Mouse (Mus musculus) ovary, adult 18-20 months (tissue): ENCODE measurements around the gene Gm20388.
A peak's percentile ranks its signal among the peaks of the same experiment; 100 is the strongest.
"Not testable (repeated sequence)": the region's sequence is repeated elsewhere in the genome, so short reads cannot be mapped to it uniquely, and the experiment has no call there.

Experiments used
- DNase-seq: peaks from one replicate; pipeline ENCODE4 v3.0.0; 2022; ENCODE audit warnings: low spot score, mixed read lengths

Gene Gm20388

DNA sequence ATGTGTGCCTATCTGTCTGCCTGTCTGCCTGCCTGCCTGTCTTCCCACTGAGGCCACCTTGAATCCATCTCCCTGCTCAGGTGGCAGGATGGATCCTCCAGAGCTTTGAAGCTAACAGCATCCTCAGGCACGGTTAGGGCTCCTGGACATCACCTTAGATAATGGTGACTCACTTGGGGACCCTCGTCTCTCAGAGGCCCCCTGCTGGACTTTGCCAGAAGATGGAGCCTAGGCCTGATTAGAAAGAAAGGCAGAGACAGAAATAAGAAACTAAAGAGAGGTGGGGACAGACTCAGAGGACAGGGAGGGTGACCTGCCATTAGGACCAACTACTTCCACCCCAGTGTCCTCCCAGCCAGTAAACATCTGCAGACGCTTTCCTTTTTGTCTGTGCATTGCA is 1488.5 kb downstream of the Gm20388 start:
- no peak for DNase-seq

DNA sequence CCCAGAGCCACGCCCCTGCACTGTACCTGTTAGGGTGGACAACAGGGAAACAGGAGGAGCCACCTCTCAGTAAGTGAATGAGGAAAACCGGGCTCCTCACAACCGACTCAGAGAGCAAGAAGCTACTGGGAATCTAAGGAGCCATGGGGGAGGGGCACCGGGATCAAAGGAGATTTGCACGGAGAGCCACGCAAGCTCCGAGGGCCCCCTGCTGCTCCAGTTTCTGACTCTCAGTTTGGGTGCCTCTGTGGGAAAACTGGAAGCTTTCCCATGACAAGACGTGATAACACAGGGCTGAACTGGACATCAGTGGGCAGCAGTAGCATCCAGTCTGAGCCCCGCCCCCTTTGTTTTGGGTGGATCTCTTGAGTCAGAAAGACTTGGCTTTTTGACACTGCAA is 1489.9 kb downstream of the Gm20388 start:
- no peak for DNase-seq

DNA sequence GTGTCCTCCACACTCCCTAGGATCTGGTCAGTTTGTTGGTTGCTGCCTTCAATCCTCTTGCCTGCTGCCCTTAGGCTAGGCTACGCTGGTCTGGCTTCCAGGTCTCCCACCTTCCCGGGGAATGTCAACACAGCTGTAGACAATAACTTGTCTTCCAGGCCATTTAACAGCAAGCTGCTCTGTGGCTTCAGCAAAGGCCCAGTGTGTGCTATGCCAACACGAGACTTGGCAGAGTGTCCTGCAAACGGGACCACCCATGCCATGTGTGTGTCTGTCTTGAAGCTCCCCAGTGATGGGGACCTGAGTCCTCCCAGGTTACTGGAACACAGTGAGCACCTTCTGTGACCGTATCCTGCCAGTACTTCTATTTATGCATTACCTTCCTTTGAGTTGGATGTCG is 1493.2 kb downstream of the Gm20388 start:
- DNase-seq = no peak

DNA sequence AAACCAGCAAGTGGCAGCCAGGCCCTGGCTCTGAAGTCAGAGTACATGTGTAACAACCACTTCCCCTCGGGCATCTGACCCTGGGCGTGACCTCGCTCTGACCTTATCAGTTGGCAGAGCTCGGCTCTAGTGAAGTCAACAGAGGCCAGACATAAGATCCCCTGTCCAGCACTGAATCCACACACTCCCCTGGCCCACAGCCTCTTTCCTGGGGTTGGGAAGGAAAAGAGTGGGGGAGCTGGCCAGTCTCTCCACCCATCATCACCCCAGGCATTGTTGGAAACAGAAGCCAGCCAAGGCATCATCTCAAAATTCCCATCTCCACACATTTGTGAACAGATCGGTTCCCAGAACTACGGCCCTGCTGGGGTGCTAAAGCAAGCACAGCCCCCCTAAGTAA is 1507.4 kb downstream of the Gm20388 start:
- peak; percentile 30 for DNase-seq

DNA sequence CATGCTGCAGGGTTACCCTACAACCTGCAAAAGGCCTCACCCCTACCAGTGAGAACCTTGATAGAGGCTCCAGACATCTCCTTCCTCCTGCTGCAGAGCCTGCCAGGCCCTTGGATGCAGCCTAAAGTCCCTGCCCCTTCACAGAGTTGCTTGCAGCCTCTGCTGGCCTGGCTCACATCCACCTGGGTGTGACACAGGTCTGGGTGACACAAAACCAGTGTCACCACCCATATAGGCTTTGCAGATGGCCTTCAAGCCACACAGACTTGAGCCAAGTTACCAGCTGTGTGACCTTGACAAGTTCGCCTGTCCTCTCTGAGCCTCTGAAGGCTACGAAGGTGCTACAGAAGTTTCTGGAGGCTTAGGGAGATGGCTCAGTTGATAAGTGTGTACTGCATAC is 1508.9 kb downstream of the Gm20388 start:
- no peak for DNase-seq

DNA sequence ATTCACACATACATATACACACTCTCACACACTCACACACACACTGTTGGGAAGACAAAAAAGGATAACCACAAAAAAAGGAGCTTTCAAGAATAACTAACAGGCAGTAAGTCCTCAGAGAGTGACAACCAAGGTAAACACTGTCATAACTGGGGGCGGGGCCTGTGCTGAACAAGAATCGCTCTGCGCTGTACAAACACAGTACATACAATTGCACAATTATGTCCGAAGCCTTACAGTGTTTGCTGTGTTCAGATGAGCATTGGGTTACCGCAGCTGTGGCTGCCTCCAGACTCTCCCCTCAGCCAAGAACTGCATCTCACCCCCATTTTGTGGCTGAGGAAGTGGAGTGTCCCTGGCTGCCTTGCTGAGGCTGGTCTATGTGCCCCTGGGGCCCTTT is 1510.4 kb downstream of the Gm20388 start:
- DNase-seq = no peak

DNA sequence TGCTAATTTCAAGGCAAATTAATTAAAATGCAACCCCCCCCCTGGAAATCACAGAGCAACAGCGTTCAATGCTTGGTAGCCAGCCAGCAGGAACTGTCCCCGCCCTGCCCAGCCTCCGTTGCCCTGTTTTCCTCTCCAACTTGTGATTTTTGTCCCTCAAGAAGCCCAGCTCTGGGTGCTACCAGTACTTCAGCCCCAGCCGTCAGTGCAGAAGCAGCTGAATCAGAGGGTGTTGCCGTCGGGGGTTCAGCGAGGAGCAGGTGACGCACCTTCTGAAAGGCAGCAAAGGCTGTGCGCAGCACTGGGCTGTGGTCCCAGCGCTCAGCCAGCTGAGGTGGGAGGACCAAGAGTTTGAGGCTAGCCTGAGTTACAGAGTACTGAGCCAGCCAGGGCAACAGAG is 1513.4 kb downstream of the Gm20388 start:
- no peak for DNase-seq

DNA sequence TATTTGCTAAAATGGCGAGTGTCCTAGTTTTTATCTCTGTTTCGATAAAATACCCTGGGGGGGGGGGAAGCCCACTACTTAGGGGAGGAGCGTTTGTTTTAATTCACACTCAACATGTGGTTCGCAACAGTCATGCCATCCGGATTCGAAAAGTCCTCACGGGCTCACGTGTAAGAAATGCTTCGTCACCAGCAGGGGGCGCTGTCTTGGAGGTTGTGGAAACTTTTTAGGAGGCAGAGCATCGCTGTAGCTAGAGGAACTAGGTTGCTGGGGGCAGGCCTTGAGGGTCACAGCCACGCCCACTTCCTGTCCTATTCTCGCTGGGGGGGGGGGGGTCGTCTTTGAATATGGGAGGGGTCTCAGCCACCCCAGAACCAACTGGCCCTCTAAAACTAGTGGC is 1514.0 kb downstream of the Gm20388 start:
- no peak for DNase-seq

DNA sequence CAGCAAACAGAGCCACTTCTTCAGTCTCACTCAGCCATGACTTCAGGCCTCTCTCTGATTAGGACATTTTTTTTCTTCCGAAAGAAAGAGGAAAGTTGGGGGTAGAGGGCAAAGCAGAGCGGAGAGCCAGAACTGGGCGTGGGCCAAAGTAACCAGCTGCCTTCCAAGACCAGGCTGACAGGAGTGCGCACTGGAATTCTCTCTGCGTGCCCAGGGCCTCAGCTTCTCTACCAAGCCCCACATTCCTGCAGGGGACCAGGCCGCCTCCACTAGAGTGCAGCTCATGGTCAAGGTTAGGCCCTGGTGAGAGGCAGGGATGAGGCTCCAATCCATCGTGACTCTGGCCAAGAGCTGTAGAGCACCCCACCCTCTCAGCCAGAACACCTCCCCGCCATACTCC is 1520.9 kb downstream of the Gm20388 start:
- DNase-seq = no peak

DNA sequence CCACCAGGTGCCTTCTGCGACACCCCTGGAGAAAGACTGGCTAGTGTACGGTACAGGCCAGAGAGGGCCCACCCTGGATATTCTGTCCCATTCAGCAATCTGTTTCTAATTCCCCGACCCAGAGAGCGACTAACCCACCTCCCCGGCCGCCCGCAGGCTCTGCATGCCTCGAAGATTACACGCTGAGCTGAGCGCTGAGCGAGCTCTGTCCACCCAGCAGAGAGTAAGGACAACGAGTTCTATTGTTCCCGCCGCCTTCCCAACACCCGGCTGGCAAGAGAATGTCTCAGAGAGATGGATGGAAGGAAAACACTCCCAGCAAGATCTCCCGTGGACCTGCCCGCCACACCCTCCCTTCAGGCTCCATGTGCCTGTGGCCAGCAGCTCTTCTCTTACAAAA is 1522.8 kb downstream of the Gm20388 start:
- DNase-seq = no peak

DNA sequence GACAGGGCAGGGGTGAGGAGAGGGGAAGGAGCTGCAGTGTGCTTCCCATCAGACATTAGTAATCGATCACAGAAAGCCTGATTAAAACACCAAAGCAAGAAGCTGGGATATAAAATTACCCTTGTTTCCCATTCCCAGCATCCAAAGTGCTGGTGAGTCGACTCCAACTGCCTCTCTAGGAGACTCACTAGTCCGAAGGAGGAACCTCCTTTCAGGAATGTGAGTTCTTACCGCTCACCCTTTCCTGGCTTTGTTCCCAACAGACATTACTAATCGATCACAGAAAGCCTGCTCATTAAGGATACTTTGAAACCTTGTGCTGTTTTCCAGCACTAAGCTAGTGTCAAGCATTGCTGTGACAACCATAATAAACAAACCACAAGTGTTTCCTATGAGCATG is 1526.0 kb downstream of the Gm20388 start:
- DNase-seq = no peak

DNA sequence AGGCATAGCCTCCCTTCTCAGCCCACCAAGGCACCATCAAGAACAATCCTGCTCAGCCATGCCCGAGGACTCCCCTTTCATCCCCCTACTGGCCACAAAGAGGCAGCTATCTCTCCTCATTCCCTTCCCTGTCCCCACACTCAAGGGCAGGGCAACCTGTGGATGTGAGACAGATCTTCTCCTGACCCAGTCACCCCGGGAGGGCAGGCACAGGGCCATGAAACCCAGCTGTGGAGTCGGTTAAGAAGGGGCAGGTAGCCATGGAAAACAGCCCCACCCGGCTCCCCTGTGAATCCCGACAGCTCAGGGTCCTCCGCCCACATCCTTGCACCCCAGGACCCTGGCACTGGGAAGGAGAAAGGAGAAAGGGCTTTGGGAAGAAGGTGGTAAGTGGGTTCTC is 1526.9 kb downstream of the Gm20388 start:
- no peak for DNase-seq

DNA sequence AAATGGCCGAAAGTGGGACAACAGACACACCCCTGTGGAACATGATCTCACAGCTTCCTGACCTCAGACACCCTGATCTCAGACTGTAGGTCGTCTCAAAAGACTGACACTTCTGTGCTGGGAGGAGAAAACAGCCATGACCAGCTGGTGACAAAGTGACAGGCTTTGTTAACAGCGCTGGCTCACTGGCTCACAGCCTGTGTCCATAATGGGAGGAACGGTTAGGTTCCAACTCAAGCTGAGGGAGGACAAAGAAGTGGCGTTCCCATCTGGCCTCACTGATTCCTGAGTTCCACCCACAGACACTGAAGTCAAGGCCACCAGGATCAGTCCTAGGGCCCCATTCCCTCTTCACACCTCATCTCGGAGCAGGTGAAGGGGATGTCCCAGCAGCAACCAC is 1527.5 kb downstream of the Gm20388 start:
- no peak for DNase-seq

DNA sequence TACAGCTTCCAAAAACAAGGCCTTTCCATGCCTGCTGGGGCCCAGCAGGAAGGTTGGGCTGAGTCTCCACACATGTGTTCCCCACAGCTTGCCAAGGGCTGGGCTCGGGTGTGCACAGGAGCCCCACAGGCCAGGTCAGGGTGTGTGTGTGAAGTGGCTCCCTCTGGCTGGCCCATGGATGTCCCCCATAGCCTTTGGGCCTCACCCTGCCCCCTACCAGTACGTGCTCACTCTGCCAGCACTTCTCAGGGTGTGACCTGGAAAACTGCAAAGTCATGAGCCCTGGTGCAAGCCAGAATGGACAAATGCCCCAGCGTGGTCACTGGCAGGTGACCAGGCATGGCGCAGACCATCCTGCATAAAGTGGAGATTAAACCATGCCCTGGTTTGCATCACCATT is 1528.7 kb downstream of the Gm20388 start:
- DNase-seq = no peak

DNA sequence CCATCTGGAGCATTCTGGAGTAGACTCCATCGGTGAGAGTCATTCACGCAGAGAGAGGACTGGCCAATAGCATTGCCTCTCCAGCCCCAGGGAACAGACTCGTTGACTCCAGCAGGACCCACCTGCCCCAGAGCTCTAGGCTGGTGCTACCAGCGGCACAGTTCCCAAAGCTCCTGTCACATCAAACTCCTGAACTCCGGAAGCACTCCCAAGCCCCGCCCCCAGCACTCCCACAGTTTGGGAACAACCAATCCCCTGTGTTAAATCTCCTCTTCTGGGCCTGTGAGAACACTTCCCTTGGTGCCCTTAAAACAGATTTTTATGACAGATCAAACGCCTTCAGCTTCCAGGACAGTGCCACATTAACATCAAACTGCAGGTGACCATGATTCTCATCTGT is 1532.7 kb downstream of the Gm20388 start:
- DNase-seq = no peak

DNA sequence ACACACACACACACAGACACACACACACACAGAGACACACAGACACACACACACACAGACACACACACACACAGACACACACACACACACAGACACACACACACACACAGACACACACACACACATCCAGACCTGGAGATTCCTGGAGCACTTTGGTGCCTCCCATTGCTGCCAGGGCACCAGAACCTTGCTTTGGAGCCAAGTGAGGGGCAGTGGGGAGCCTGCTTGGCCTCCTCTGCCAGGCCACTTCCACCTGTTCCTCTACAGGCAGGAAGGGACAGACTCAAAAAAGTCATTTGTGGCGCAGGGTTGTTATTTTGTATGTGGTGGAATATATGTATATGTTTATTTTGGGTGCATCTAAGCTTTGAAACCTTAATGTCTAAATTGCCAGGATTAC is 1533.9 kb downstream of the Gm20388 start:
- DNase-seq = not testable (repeated sequence)

DNA sequence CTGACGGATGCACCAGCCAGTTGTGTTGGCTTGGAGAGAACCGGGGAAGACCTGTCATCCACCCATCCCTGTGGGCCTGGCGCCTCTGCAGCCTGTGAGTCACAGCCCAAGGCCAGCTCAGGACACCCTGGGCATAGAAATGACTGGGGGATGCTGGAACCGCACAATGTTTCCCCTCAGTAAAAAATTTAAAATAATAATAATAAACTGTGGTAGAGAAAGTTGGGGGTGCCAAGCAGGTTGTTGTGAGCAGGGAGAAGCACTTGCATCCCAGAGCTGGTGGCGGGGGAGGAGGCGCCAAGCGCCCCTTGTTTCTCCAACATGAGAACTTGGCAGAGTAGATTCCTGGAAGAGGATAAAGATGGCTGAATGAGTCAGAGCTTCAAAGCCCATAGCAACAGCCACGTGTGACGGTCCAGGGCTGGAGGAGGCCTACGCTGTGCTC is 1534.4 kb downstream of the Gm20388 start:
- DNase-seq = no peak

DNA sequence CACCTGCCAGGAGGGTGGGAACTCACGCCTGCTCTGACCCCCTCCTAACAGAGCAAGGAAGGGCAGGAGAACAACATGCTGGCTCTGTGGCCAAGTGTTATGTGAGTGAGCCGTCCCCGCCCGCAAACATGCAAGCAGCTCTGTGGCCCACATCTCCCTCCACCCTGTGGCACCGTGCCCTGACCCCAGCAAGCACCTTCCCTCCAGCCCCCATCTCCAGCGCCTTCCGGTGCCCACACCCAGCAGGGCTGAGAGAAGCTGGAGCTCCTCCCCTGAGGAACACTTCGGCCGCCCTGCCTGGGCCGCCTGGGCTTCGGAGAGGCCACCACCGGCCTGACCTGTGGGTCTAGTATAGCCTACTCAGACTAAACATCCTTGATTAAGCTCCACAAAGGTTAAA is 1535.5 kb downstream of the Gm20388 start:
- no peak for DNase-seq

DNA sequence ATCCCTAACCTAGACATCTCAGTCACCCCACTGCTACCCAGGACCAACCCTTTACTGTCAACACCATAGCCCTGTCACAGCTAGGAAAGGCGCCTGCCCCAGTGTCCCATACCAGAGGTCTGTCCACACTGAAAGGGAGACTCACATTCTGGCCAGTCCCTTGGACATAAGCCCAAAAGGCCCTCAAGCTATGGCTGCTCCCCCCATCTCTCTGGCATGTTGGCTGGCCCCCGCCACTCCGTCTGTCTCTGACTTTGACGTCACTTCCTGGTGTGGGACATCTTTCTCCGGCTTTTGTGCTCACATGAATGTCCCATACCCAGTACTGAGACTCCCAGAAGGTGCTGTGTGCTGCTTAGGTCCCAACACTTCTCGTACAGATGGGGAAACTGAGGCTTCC is 1536.2 kb downstream of the Gm20388 start:
- no peak for DNase-seq

DNA sequence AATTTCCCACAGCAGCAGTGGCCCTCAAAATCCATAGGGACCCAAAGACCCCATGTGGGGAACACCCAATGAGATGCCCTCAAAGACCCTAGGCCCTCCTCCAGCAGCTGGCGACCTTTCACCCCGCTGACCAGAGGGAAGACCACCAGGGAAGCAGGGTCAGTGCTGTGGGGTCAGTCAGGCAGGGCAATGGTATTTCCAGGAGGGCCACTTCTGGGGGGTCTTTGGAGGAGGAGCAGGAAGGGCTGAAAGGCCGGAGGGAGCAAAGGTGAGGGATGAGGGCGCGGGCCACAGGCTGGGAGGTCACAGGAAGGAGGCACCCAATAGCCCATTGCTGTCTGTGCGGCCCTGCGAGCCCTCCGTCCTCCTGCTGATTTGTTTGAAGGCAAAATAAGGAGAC is 1539.6 kb downstream of the Gm20388 start:
- no peak for DNase-seq

DNA sequence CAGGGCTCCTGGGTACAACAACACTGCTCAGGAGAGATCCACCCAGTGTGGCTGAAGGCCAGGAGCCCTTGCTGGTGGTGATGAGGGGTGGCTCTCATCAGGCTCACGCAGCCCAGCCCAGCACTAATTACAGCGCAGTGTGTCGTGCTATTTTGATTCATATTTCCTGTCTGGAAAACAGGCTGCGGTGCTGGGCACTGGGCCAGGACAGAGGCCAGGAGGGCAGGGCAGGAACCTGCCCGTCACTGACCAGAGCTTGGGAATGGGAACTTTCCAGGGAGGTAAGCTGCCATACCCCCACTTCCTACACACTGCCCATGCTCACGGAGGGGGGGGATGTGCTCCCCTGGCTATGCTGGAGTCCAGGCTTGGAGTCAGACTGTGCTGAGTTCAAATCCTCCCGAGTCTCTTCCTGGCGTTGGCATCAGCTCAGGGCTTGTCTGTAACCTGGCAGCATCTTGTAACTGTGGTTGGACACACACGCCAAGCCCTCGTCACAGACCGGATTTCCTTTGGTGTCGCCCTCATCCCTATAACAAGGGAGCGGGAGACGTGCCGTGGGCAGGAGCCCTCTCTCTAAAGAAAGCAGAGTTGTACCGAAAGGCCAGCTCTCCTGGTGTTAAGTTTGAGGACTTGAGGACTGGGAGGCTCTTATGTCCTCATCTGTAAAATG is 1540.9 kb downstream of the Gm20388 start:
- DNase-seq = no peak

DNA sequence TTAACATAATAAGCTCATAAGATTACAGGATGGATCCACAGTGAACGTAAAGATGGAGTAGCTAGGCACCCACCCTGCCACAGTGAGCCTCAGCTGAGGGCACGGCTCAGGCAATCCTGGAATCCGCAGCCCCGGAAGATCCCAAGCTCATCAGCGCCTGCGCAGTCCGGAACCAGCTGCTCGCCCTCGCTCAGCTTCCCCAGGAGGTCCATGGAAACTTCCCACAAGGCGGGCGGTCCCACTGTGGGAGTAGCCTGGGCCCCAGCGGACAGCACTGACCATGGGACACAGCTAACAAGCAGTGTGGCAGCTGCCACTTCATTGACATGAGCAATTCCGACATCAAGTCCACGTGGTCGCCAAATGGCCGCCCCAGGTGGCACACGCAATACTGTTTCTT is 1544.1 kb downstream of the Gm20388 start:
- no peak for DNase-seq

DNA sequence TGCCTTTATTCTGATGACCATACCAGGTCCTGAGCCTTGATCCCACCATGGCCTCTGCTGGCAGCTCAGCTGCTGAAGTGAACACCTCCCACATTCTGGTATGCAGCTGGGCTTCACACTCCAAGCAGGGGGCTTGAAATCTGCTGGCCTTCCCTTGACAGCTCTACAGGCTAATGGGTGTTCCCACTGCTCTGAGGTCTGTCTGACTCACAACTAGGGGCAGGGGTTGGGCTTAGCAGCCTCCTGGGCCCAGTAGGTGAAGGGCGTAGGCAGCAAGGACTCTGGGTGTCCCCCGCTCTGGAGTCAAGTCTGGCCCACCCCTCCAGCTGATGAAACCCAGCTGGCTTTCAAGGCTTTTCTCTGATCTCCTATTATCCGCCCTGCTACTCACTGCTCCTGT is 1550.6 kb downstream of the Gm20388 start:
- no peak for DNase-seq

DNA sequence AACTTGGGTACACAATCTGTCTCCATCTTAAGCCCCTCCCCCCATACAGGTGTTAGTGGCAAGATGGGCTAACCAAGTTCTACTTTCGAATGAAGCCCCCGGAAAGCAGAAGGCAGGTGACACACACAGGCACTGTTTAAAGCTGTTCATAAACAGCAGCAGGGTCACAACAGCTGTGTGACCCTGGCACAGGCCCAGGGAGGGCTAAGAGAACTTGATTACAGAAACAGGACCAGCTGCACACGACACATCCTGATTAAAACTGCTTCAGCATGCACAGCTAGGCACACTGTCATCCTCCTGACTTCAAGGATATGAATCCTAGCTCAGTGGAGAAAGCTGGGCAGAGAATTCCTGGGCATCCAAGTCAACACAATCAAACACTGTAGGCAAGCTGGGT is 1551.5 kb downstream of the Gm20388 start:
- no peak for DNase-seq
